Mouse (Mus musculus) lung, embryonic 14.5 days (tissue): ENCODE measurements around the gene Tm4sf20. TPM values are rescaled to one million over a fixed set of nuclear protein-coding genes. Genes with fewer than 3 reads are reported as not detected.
A peak's percentile ranks its signal among the peaks of the same experiment; 100 is the strongest.

Experiments used
- ATAC-seq: fragments of 200-750 bp; cut with Nextera tagmentation; 2 replicates; pipeline ENCODE4 v1.8.0; 2017; ENCODE audit warnings: mild to moderate bottlenecking, moderate TSS enrichment, moderate library complexity; ENCODE audit not compliant: insufficient read depth
- DNase-seq: peaks from one replicate; pipeline ENCODE4 v3.0.0-alpha.2; 2015
- H3K27ac ChIP-seq: fragments of 300-500 bp; sonication (generic); 2 replicates; pipeline ENCODE4 v1.5.1; 2014; ENCODE audit warnings: low read depth, mild to moderate bottlenecking, moderate library complexity
- H3K27me3 ChIP-seq: fragments of 300-500 bp; sonication (generic); 2 replicates; pipeline ENCODE4 v1.6.1; 2014; ENCODE audit warnings: low read length, control low read depth; ENCODE audit not compliant: insufficient read depth
- H3K36me3 ChIP-seq: fragments of 300-500 bp; sonication (generic); 2 replicates; pipeline ENCODE4 v1.6.1; 2014; ENCODE audit warnings: control low read depth; ENCODE audit not compliant: insufficient read depth
- H3K4me1 ChIP-seq: fragments of 300-500 bp; sonication (generic); 2 replicates; pipeline ENCODE4 v1.6.1; 2014; ENCODE audit warnings: antibody characterized with exemption, control low read depth; ENCODE audit not compliant: insufficient read depth
- H3K4me2 ChIP-seq: fragments of 300-500 bp; sonication (generic); 2 replicates; pipeline ENCODE4 v1.6.1; 2014; ENCODE audit warnings: mild to moderate bottlenecking
- H3K4me3 ChIP-seq: fragments of 300-500 bp; sonication (generic); 2 replicates; pipeline ENCODE4 v1.5.1; 2014; ENCODE audit warnings: low read depth, low read length
- H3K9ac ChIP-seq: fragments of 300-500 bp; sonication (generic); 2 replicates; pipeline ENCODE4 v1.6.1; 2014
- H3K9me3 ChIP-seq: fragments of 300-500 bp; sonication (generic); 2 replicates; pipeline ENCODE4 v1.6.1; 2016; ENCODE audit warnings: low read depth, low read length, control low read depth
- CTCF ChIP-seq: IDR thresholded peaks from 2 replicates; pipeline ENCODE4 v1.5.1; 2016; ENCODE audit warnings: antibody characterized with exemption, low read depth
- WGBS: fragments of 180-500 bp; shearing (Covaris S2); extraction: QIAGEN DNeasy Blood & Tissue Kit; methylation state at CpG from one replicate; pipeline ENCODE4 v1.1.7; 2014; 5-methylcytosine and 5-hydroxymethylcytosine counted together
- polyA plus RNA-seq: library from polyadenylated mRNA; unstranded; fragments of >200 nt; fragmentation: Nextera tagmentation; extraction: Ambion mirVana; gene quantifications from 2 replicates; pipeline ENCODE4 v1.2.1, GENCODE M21; 2014

Gene Tm4sf20
- polyA plus RNA-seq, 1 experiment from 2014 or later: not detected

GRCm38 (mm10) chr1:82738066-82738465 lies 30.2 kb downstream of the Tm4sf20 start:
- H3K4me2 ChIP-seq: no peak overlapping the region
- no peak for ATAC-seq
- no peaks in the 10 kb centered on the region for H3K4me1 ChIP-seq
- no peak for TF ChIP-seq CTCF
- no peaks in the 10 kb centered on the region for H3K9me3 ChIP-seq
- no peak overlapping the region for H3K4me3 ChIP-seq
- peaks cover 61% of the 10 kb centered on the region for H3K36me3 ChIP-seq
- 76% methylated on average over 1 of the region's 1 CpGs for whole genome bisulfite sequencing
- no peak overlapping the region for H3K9ac ChIP-seq
- no peak for DNase-seq
- no peaks in the 10 kb centered on the region for H3K27me3 ChIP-seq
- no peak overlapping the region for H3K27ac ChIP-seq

DNA sequence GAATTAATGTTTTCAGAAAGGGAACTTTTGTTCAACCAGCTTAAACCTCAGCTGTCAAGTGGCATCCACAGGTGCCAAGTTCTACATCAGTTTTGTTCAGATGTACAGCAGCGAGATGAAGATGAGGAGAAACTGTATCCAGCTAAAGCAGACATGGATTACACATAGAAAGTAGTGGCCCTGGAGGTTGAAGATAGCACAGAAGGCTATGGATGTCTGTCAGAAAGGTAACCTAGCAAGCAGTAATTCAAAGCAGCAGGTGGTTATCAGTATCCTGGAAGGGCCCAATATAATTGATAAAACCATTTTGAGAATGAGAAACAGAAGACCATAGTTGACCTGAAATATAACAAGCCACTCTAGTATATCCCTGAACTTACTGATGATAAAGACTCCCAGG lies 34.9 kb downstream of the Tm4sf20 start:
- Histone ChIP-seq H3K4me2 (no peak overlapping the region), H3K27ac (no peak overlapping the region), H3K27me3 (no peaks in the 10 kb centered on the region), H3K4me1 (no peaks in the 10 kb centered on the region), H3K9me3 (no peaks in the 10 kb centered on the region), H3K36me3 (peaks cover 88% of the 10 kb centered on the region), H3K4me3 (no peak overlapping the region), H3K9ac (no peak overlapping the region)
- ATAC-seq (no peak), DNase-seq (no peak)
- WGBS: 87% methylated on average over 1 of the region's 1 CpGs
- TF ChIP-seq CTCF: no peak

DNA sequence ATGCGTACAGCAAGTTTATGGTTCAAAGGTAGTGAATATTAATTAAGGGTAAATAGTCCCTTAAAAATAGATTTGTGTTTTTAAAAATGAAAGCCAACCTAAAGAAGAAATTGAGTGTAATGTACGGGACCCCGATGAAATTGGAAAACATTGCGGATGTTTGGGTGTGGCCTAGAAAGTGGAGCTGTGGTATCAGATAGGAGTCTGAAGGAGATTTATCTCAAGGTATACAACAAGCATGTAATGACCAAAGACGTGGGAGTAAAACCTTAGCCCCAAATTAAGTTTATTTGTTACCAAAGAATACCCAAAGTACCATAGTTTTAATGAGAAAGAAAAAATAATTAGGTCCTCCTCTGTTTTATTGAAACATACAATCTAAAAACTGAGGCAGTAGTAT lies 41.8 kb downstream of the Tm4sf20 start:
- WGBS: 91% methylated on average over 5 of the region's 5 CpGs
- no peak for TF ChIP-seq CTCF
- Histone ChIP-seq H3K9ac (no peak overlapping the region), H3K4me3 (no peak overlapping the region; the same call in 1 of the 2 replicates), H3K36me3 (peaks cover 36% of the 10 kb centered on the region), H3K4me2 (peak overlapping the region; percentile 93; the same call in 1 of the 2 replicates), H3K27ac (no peak overlapping the region), H3K27me3 (peaks cover 8% of the 10 kb centered on the region; the same call in 1 of the 2 replicates), H3K9me3 (no peaks in the 10 kb centered on the region), H3K4me1 (peaks cover 10% of the 10 kb centered on the region; the same call in 1 of the 2 replicates)
- ATAC-seq: no peak
- no peak for DNase-seq

- H3K4me2 ChIP-seq: peak overlapping the region; percentile 93
Measured at GRCm38 (mm10) chr1:82725875-82726185, 42.4 kb downstream of the Tm4sf20 start.

DNA sequence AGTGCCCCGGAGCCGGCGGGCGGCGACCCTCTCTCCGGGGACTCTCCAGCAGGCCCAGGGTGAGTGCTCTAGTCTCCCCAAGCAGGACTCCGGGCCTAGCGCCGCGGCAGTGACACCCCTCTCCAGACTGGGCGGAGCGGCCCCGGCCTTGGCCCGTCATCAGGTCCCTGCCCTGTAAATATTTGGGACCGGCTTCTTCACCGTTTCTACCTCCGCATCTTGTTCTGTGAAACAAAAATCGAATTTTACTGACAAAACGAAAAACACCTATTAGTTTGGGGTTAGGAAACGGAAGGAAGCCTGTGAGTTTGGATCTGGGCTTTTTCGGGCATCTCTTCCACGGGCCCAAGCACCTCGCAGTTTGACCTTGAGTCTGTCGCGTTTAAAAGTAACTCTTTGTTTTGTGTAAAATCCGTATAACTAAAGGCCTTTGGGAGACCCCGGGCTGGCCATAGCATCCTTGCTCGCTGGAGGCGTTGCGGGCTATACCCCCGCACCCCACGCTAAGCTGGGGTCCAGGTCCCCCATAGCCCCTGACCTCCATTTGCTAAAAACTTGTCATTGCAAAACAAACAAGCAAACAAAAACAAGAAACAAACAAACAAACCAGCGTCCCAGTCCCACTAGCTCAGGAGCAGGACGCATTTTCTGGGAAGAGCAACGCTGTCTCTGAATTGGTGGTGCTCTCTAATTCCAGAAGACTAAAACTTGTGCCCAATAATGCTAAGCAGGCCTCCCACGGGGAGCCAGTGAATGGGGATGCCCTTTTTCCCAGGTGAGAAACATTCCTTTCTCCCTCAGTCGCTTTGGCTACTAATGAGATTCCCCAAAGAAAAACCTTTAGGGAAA lies 43.0 kb downstream of the Tm4sf20 start:
- peak overlapping the region; percentile 86 for H3K4me3 ChIP-seq
- peak; percentile 79 for DNase-seq
- peaks cover 10% of the 10 kb centered on the region; the same call in 1 of the 2 replicates for H3K4me1 ChIP-seq
- H3K36me3 ChIP-seq: peaks cover 24% of the 10 kb centered on the region
- H3K9ac ChIP-seq: peak overlapping the region; percentile 95
- no peak for TF ChIP-seq CTCF
- H3K4me2 ChIP-seq: peak overlapping the region; percentile 93
- peak overlapping the region; percentile 68; the same call in 1 of the 2 replicates for H3K27ac ChIP-seq
- H3K27me3 ChIP-seq: peaks cover 8% of the 10 kb centered on the region; the same call in 1 of the 2 replicates
- ATAC-seq: peak; percentile 99
- H3K9me3 ChIP-seq: no peaks in the 10 kb centered on the region
- WGBS: 1% methylated on average over 37 of the region's 37 CpGs

More at GRCm38 (mm10) chr1:82725875-82726185, 42.4 kb downstream of the Tm4sf20 start:
- H3K9ac ChIP-seq: peak overlapping the region; percentile 95
- peaks cover 8% of the 10 kb centered on the region; the same call in 1 of the 2 replicates for H3K27me3 ChIP-seq
- H3K4me3 ChIP-seq: peak overlapping the region; percentile 86
- no peak for TF ChIP-seq CTCF
- WGBS: 51% methylated on average over 4 of the region's 4 CpGs
- peaks cover 30% of the 10 kb centered on the region for H3K36me3 ChIP-seq
- H3K9me3 ChIP-seq: no peaks in the 10 kb centered on the region
- no peak for ATAC-seq
- no peak for DNase-seq
- H3K27ac ChIP-seq: peak overlapping the region; percentile 27; the same call in 1 of the 2 replicates
- peaks cover 10% of the 10 kb centered on the region; the same call in 1 of the 2 replicates for H3K4me1 ChIP-seq

- peak within 1 kb of the TSS; percentile 68; the same call in 1 of the 2 replicates for H3K27ac ChIP-seq
- peak; percentile 99 for ATAC-seq
- peaks cover 10% of the 10 kb centered on the region; the same call in 1 of the 2 replicates for H3K4me1 ChIP-seq
- H3K4me3 ChIP-seq: peak within 1 kb of the TSS; percentile 86
- peaks cover 16% of the 10 kb centered on the region for H3K36me3 ChIP-seq
- H3K4me2 ChIP-seq: peak within 1 kb of the TSS; percentile 93
- no peak for TF ChIP-seq CTCF
- H3K27me3 ChIP-seq: peaks cover 8% of the 10 kb centered on the region; the same call in 1 of the 2 replicates
- no peaks in the 10 kb centered on the region for H3K9me3 ChIP-seq
- 10% methylated on average over 38 of the region's 38 CpGs for WGBS
- DNase-seq: peak; percentile 97
- peak within 1 kb of the TSS; percentile 95 for H3K9ac ChIP-seq
Measured at GRCm38 (mm10) chr1:82724339-82725025, 43.8 kb downstream of the Tm4sf20 start, which contains the start of gene Mff. Gene Mff (plus strand): TSS chr1:82724890.
